Mouse (Mus musculus) ovary, postnatal 10 days (tissue): ENCODE measurements around the gene Zfp428.

Source experiments
- DNase-seq: peaks from one replicate; pipeline ENCODE4 v3.0.0; 2022; ENCODE audit warnings: low spot score

Gene Zfp428

GRCm38 (mm10) chr7:24506838-24507725 lies at the start of gene Zfp428:
Gene Zfp428, plus strand, starts transcription at chr7:24507006.
- DNase-seq = peak; percentile 75

GRCm38 (mm10) chr7:24457726-24458370 lies 49.0 kb upstream of the Zfp428 start:
- no peak for DNase-seq

GRCm38 (mm10) chr7:24459440-24459839 lies 47.4 kb upstream of the Zfp428 start:
- DNase-seq = no peak

- DNase-seq = no peak
Measured at GRCm38 (mm10) chr7:24459843-24460242, 47.0 kb upstream of the Zfp428 start.

GRCm38 (mm10) chr7:24461376-24462051 lies 45.3 kb upstream of the Zfp428 start:
- no peak for DNase-seq

DNA sequence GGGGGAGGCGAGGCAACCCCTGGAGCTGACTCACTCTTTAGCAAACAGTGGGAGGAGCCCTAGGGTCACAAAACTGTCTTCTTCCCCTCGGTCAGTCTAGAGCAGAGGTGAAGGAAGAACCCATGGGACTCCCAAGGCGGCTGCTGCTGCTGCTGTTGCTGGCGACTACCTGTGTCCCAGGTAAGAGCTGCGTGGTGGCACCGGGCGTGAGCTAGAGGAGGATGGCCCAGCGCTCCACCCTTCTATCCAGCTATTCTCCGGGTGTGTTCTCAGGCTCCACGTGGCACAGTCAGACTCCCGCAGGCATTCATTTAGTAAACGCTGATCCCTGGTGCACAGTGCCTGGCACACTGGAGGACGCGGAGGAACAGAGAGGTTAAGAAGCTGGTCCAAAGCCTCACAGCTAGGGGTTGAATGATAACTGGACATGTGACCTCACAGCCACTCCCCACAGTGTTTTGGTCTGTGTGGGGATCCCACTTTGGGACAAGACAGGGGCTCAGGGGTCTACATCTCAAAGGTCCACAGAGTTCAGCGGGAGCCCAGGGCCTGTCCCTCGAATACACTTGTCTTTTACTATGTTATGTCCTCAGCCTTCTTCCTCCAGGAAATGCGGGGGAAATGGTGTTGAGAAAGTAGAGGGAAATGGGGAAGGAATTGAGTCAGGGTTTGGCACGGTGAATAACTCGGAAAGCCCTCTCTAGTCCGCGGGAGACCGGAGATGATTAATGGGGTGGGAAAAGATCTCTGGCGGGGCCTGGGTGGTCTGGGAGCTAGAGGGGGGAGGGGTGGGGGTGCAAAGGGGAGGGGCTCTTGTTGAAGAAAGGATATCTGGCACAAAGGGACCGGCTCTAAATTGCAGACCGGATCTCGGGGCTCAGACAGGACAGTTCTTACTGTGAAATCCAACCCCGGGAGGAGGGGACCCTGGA lies 44.2 kb upstream of the Zfp428 start, which contains the start of gene Plaur:
Plaur (plus strand) TSS at position 97 of the 932 bp plus-strand sequence.
- no peak for DNase-seq

- DNase-seq = no peak
Measured at GRCm38 (mm10) chr7:24466835-24467234, 40.0 kb upstream of the Zfp428 start.

DNA sequence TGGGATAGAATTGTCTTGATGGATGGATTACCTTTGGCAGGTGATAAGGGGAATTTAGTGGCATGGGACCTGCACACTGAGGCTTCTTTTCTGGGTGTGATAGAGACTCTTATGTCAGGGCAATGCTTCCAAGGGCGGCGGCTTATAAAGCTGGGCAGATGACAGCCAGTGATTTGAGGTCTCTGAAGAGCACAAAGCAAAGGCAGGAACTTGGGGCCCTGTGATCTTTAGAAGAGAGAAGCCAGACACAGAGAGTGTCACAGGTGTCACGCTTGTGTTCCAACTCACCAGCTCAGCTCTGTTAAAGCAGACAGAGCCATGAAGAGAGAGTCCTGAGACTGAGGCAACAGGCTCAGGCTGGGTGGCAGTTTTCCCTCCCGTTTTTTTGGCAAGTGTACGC lies 38.9 kb upstream of the Zfp428 start:
- DNase-seq = no peak

GRCm38 (mm10) chr7:24469126-24469525 lies 37.7 kb upstream of the Zfp428 start:
- no peak for DNase-seq

- no peak for DNase-seq
Measured at GRCm38 (mm10) chr7:24470356-24470755, 36.5 kb upstream of the Zfp428 start.

GRCm38 (mm10) chr7:24472442-24472841 lies 34.4 kb upstream of the Zfp428 start:
- no peak for DNase-seq

DNA sequence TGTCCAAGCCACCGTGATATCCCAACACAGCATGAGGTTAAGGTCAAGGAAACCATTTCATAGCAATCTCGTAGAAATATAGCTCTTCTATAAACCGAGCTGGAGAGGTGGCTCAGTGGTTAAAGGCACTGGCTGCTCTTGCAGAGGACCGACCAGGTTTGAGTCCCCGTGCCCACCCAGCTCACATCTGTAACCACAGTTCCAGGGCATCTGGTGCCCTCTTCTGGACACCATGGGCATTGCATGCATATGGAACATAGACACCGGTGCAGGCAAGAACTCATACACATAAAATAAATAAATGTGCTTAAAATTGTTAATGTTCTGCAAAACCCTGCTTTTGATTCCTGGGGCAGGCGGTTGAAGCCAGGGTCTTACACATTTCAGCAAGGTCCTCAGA lies 33.9 kb upstream of the Zfp428 start:
- no peak for DNase-seq

GRCm38 (mm10) chr7:24473913-24474529 lies 32.8 kb upstream of the Zfp428 start:
- DNase-seq = peak; percentile 15

DNA sequence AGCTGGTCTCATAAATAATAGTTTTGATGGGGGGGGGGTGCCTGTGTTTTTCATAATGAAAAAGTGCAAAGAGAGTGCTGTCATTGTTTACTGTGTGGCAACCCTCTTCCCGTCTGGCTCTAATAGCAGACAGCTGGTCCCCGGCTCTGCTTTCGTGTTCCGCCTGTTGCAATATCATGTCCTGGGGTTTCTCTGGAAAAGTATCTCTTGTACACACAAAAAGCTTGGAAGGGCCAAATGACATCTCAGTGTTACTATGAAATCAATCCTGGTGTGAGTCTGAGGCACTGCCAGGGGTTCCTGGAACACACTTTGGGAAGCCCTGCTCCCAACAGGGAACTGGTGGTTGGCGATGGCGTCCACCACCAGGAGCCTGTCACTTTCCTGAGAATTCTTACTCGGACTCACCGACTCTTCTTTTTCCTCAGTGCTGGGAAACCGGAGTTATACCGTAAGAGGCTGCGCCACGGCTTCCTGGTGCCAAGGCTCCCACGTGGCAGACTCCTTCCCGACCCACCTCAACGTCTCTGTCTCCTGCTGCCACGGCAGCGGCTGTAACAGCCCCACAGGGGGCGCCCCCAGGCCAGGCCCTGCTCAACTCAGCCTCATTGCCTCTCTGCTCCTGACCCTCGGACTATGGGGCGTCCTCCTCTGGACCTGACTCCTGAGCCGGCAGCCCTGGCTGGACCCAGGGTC lies 31.8 kb upstream of the Zfp428 start:
- no peak for DNase-seq

- no peak for DNase-seq
Measured at GRCm38 (mm10) chr7:24476338-24476737, 30.5 kb upstream of the Zfp428 start.

DNA sequence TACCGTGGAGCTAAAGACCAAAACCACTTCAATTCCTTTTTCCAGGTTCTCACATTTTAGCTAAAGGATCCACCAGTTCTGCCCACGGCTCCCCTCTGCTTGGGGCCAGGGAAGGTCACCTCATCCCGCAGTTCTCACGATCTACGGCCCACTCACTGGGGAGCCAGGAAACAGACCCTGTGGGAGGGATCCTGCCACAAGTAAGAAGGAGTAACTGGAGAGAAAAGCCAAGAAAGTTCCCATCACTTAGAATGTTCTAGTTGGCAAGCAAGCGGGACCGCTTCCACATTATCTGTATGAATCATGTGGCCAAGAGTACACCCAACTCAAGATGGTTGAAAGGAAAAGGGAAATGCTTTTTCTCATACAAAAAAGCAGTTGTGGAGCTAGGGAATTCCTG lies 29.9 kb upstream of the Zfp428 start:
- no peak for DNase-seq

- no peak for DNase-seq
Measured at GRCm38 (mm10) chr7:24478911-24479310, 27.9 kb upstream of the Zfp428 start.

DNA sequence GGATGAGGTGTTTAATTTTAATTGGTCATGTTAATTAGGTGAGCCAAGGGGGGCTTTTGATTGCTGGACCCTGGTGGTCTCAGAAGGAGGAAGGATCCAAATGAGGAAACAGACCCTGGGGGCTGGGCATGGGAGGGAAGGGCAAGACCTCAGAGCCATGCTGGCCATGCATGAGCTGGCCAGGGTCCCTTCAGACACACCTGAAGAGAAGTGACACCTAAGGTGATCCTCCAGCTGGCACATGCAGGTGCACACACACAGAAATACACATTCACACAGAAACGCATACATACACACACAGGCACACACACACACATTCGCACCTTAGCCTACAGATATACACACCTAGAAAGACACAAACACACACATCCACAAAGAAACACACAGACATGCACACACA lies 27.1 kb upstream of the Zfp428 start:
- DNase-seq = no peak

DNA sequence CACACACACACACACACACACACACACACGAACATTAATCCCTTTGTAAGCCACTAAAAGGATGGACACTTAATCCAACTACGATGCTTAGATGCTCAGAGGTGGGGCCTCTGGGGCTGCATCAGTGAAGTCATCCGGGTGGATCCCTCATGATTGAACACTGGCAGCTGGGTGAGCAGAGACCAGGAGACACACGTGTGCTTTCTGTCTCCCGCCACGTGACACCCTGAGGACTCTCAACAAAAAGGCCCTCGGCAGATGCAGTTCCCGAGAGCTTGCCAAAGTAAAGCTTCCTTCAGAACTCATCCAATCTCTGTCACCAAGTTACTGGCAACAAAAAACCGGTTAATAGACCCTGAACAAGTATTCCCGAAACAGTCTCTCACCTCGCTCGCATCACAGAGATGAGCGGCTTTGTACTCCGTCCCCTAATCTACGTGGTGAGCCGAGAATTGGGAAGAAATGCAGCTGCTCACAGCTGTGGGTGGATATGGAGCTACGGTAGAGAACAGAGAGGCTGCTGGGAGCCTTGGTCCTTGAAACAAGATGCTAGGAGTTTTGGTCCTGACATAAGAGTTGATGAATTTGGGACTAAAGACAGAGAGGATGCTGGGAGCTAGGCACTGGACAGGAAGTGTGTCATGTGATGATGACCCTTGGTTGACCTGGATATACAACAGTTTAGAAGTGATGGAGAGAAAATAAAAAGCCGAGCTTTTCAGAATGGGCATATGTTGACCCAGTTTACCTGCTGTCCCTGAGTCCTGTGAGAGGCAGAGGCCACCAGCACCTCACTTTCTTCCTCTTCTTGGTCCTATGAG lies 26.5 kb upstream of the Zfp428 start:
- no peak for DNase-seq
